Mouse (Mus musculus) neutrophil, adult 5-6 weeks (primary cell): ENCODE results near the gene Plekha4. TPM values are rescaled to one million over a fixed set of nuclear protein-coding genes. Genes with fewer than 3 reads are reported as not detected.

Experiments used
- ATAC-seq: fragments of 151-379, 151-347 bp; 2 replicates; pipeline ENCODE4 v1.8.0; 2017; ENCODE audit warnings: mild to moderate bottlenecking, moderate TSS enrichment; ENCODE audit not compliant: insufficient number of reproducible peaks, poor library complexity, low FRiP score, severe bottlenecking; ENCODE audit errors: extremely low read depth
- total RNA-seq: library from RNA; stranded (forward); fragments of 200-1000 nt; gene quantifications from 2 replicates; pipeline ENCODE4 v1.2.3, GENCODE M21; 2017

Gene Plekha4
- total RNA-seq, 1 experiment from 2014 or later: 1.3 TPM

- ATAC-seq: no peak
Observed at GRCm38 (mm10) chr7:45561624-45562520, 35.7 kb downstream of the Plekha4 start.

- no peak for ATAC-seq
Observed at GRCm38 (mm10) chr7:45564811-45565210, 38.7 kb downstream of the Plekha4 start.

- no peak for ATAC-seq
Observed at GRCm38 (mm10) chr7:45565446-45565845, 39.3 kb downstream of the Plekha4 start.

- ATAC-seq: no peak
Observed at GRCm38 (mm10) chr7:45567112-45567779, 41.1 kb downstream of the Plekha4 start.

GRCm38 (mm10) chr7:45567780-45568516 lies 41.8 kb downstream of the Plekha4 start:
- ATAC-seq: peak; percentile 92

- no peak for ATAC-seq
Observed at GRCm38 (mm10) chr7:45568601-45569473, 42.7 kb downstream of the Plekha4 start.

- ATAC-seq: peak; percentile 66
Observed at GRCm38 (mm10) chr7:45570103-45570741, 44.1 kb downstream of the Plekha4 start, which contains the start of gene Bcat2. Bcat2 (plus strand) TSS chr7:45570153.

GRCm38 (mm10) chr7:45571966-45572365 lies 45.8 kb downstream of the Plekha4 start:
- ATAC-seq: no peak

- ATAC-seq: no peak
Observed at GRCm38 (mm10) chr7:45573954-45574353, 47.8 kb downstream of the Plekha4 start.

GRCm38 (mm10) chr7:45574472-45575379 lies 48.6 kb downstream of the Plekha4 start:
- no peak for ATAC-seq

- no peak for ATAC-seq
Observed at GRCm38 (mm10) chr7:45585923-45586322, 59.8 kb downstream of the Plekha4 start.

GRCm38 (mm10) chr7:45587631-45588592 lies 61.8 kb downstream of the Plekha4 start:
- no peak for ATAC-seq

- ATAC-seq: peak; percentile 69
Observed at GRCm38 (mm10) chr7:45589173-45589572, 63.0 kb downstream of the Plekha4 start.

- ATAC-seq: no peak
Observed at GRCm38 (mm10) chr7:45589898-45590297, 63.8 kb downstream of the Plekha4 start.

GRCm38 (mm10) chr7:45590874-45591273 lies 64.7 kb downstream of the Plekha4 start:
- no peak for ATAC-seq

- 0 out of 2 replicates have a peak, but pooled peaks have one; percentile 7 for ATAC-seq
Observed at GRCm38 (mm10) chr7:45591880-45592279, 65.8 kb downstream of the Plekha4 start.
